Mouse (Mus musculus) limb, embryonic 10.5 days (tissue): ENCODE measurements around the gene Eng. TPM values are rescaled to one million over a fixed set of nuclear protein-coding genes. Genes with fewer than 3 reads are reported as not detected.
A peak's percentile ranks its signal among the peaks of the same experiment; 100 is the strongest.

ENCODE experiments used
- DNase-seq: peaks from one replicate; pipeline ENCODE4 v3.0.0-alpha.2; 2017; ENCODE audit warnings: low spot score
- H3K27ac ChIP-seq: fragments of 300-500 bp; sonication (generic); 2 replicates; pipeline ENCODE4 v1.5.1; 2016; ENCODE audit warnings: mild to moderate bottlenecking
- H3K27me3 ChIP-seq: fragments of 300-500 bp; sonication (generic); 2 replicates; pipeline ENCODE4 v1.6.1; 2016; ENCODE audit warnings: low read depth, mild to moderate bottlenecking; ENCODE audit not compliant: poor library complexity, severe bottlenecking
- H3K36me3 ChIP-seq: fragments of 300-500 bp; sonication (generic); 2 replicates; pipeline ENCODE4 v1.6.1; 2016; ENCODE audit warnings: mild to moderate bottlenecking, moderate library complexity
- H3K4me1 ChIP-seq: fragments of 300-500 bp; sonication (generic); 2 replicates; pipeline ENCODE4 v1.6.1; 2016
- H3K4me3 ChIP-seq: fragments of 300-500 bp; sonication (generic); 2 replicates; pipeline ENCODE4 v1.5.1; 2016; ENCODE audit warnings: mild to moderate bottlenecking, moderate library complexity
- H3K9me3 ChIP-seq: fragments of 300-500 bp; sonication (generic); replicated peaks from 2 replicates; pipeline ENCODE4 v1.6.1; 2016; ENCODE audit warnings: mild to moderate bottlenecking
- WGBS: fragments of 180-500 bp; shearing (Covaris S2); methylation state at CpG from one replicate; pipeline ENCODE4 v1.1.7; 2016; 5-methylcytosine and 5-hydroxymethylcytosine counted together
- polyA plus RNA-seq: library from polyadenylated mRNA; unstranded; fragments of >200 nt; fragmentation: Nextera tagmentation; extraction: Ambion mirVana; gene quantifications from 2 replicates; pipeline ENCODE4 v1.2.1, GENCODE M21; 2016

The Eng gene
- polyA plus RNA-seq, 1 experiment from 2014 or later, result 27.9 TPM

GRCm38 (mm10) chr2:32680051-32680451, 33.7 kb downstream of the Eng start:
- no peaks in the 10 kb centered on the region for H3K9me3 ChIP-seq
- H3K4me1 ChIP-seq, result peaks cover 25% of the 10 kb centered on the region
- H3K36me3 ChIP-seq, result peaks cover 51% of the 10 kb centered on the region
- H3K27me3 ChIP-seq, result no peaks in the 10 kb centered on the region
- no peak overlapping the region for H3K4me3 ChIP-seq
- H3K27ac ChIP-seq, result peak overlapping the region; percentile 71
- 50% methylated on average over 7 of the region's 7 CpGs for WGBS
- no peak for DNase-seq

DNA sequence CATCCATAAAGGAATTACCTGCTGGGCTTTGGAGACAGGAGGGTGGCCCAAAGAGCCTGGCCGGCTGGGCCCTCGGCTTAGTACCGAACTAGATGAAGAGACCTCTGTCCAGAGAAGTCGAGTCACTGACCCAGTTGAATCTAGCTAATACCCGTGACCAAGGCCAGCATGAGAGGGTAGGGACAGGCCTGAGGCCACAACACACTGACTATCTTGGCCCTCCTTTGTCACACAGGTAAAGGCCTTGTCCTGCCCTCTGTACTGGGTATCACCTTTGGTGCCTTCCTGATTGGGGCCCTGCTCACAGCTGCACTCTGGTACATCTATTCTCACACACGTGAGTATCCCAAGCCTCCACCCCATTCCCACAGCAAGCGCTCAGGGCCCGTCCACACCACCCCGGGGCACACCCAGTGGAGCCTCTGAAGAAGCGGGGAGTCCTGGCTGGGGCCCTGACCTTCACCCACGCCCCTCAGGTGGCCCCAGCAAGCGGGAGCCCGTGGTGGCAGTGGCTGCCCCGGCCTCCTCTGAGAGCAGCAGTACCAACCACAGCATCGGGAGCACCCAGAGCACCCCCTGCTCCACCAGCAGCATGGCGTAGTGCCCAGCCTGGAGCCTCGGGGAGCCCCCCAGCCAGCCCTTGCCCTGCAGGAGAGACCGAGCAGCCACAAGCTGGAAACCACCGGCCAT, 34.7 kb downstream of the Eng start:
- Histone ChIP-seq H3K27me3 (no peaks in the 10 kb centered on the region), H3K4me3 (no peak overlapping the region), H3K4me1 (peaks cover 25% of the 10 kb centered on the region), H3K9me3 (no peaks in the 10 kb centered on the region), H3K36me3 (peaks cover 59% of the 10 kb centered on the region), H3K27ac (peak overlapping the region; percentile 61)
- WGBS, result 93% methylated on average over 19 of the region's 19 CpGs
- DNase-seq, result no peak

DNA sequence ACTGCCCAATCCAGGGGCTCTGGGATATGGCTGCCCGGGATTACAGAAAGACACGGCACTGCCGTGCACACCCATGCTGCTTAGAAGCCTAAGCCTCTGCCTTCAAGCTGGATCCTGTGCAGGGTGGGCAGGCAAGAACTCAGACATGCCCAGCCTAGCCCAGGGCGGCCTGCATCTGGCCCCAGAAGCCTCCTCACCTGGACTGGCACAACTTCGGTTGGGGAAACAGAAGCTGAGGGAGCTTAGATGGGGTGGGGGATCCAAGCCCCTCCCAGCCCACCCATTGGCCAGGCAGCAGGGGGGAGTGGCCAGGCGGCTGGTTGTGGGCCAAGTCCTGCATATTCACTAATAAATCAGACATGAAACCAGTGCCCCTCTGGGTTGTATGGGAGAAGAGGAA, 35.4 kb downstream of the Eng start:
- Histone ChIP-seq H3K4me3 (no peak overlapping the region), H3K27ac (peak overlapping the region; percentile 61), H3K27me3 (no peaks in the 10 kb centered on the region), H3K36me3 (peaks cover 65% of the 10 kb centered on the region), H3K4me1 (peaks cover 25% of the 10 kb centered on the region), H3K9me3 (no peaks in the 10 kb centered on the region)
- 64% methylated on average over 6 of the region's 6 CpGs for WGBS
- no peak for DNase-seq

GRCm38 (mm10) chr2:32682721-32683417, 36.5 kb downstream of the Eng start:
- Histone ChIP-seq H3K4me1 (peaks cover 25% of the 10 kb centered on the region), H3K36me3 (peaks cover 68% of the 10 kb centered on the region), H3K4me3 (no peak overlapping the region), H3K9me3 (no peaks in the 10 kb centered on the region), H3K27me3 (no peaks in the 10 kb centered on the region), H3K27ac (no peak overlapping the region)
- no peak for DNase-seq
- 85% methylated on average over 14 of the region's 14 CpGs for WGBS

GRCm38 (mm10) chr2:32683701-32684100, 37.3 kb downstream of the Eng start:
- Histone ChIP-seq H3K27me3 (no peaks in the 10 kb centered on the region), H3K4me3 (no peak overlapping the region), H3K9me3 (no peaks in the 10 kb centered on the region), H3K4me1 (peaks cover 25% of the 10 kb centered on the region), H3K36me3 (peaks cover 71% of the 10 kb centered on the region), H3K27ac (no peak overlapping the region)
- 91% methylated on average over 10 of the region's 10 CpGs for WGBS
- DNase-seq, result no peak

DNA sequence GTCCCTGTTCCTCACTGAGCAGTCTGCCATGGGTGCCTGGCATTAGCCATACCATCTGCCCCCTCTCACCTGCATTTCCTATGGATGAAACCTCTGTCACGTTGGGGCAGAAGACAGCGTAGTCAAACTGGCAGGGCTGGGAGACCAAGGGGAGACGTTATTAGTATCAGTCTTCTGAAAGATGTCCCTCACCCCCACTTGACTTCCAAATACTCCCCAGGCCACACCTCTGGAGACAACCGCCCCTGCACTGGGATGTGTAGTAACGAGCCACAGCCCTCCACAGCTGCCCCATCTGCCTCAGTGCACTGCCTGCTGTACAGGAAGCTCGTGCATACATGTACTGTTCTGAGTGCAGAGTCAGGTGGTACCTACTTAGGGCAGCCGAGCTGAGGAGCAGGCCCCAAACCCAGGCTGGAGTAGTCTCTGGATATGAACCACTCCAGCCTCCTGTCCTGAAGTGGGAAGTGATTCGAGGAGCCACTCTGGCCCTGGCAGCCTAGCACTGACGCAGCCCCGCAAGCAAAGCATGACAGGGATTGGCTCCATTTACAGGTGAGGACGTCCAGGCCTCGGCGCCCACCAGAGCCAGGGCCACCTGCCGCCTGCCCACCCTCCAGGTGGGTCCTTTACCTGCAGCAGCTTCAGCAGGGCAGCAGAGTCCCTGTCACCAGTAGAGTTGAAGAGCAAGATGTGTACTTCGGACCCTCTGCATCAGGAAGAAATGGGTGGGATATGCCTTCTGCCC, 38.5 kb downstream of the Eng start:
- Histone ChIP-seq H3K4me3 (no peak overlapping the region), H3K4me1 (peaks cover 26% of the 10 kb centered on the region), H3K36me3 (peaks cover 71% of the 10 kb centered on the region), H3K27ac (no peak overlapping the region), H3K27me3 (no peaks in the 10 kb centered on the region), H3K9me3 (no peaks in the 10 kb centered on the region)
- no peak for DNase-seq
- WGBS, result 90% methylated on average over 15 of the region's 15 CpGs

GRCm38 (mm10) chr2:32685807-32686206, 39.4 kb downstream of the Eng start:
- H3K36me3 ChIP-seq, result peaks cover 74% of the 10 kb centered on the region
- WGBS, result 99% methylated on average over 3 of the region's 3 CpGs

GRCm38 (mm10) chr2:32686640-32687039, 40.2 kb downstream of the Eng start:
- Histone ChIP-seq H3K36me3 (peaks cover 76% of the 10 kb centered on the region), H3K27me3 (no peaks in the 10 kb centered on the region), H3K27ac (no peak overlapping the region), H3K9me3 (no peaks in the 10 kb centered on the region), H3K4me1 (peaks cover 21% of the 10 kb centered on the region), H3K4me3 (no peak overlapping the region)
- DNase-seq, result no peak
- WGBS, result 92% methylated on average over 6 of the region's 6 CpGs

More at GRCm38 (mm10) chr2:32685807-32686206, 39.4 kb downstream of the Eng start:
- no peaks in the 10 kb centered on the region for H3K27me3 ChIP-seq
- no peak for DNase-seq
- no peaks in the 10 kb centered on the region for H3K9me3 ChIP-seq
- H3K27ac ChIP-seq, result no peak overlapping the region
- H3K4me1 ChIP-seq, result peaks cover 23% of the 10 kb centered on the region
- no peak overlapping the region for H3K4me3 ChIP-seq

GRCm38 (mm10) chr2:32687562-32687961, 41.2 kb downstream of the Eng start:
- no peaks in the 10 kb centered on the region for H3K9me3 ChIP-seq
- no peak for DNase-seq
- peaks cover 18% of the 10 kb centered on the region for H3K4me1 ChIP-seq
- H3K36me3 ChIP-seq, result peaks cover 76% of the 10 kb centered on the region
- H3K27me3 ChIP-seq, result no peaks in the 10 kb centered on the region
- 94% methylated on average over 8 of the region's 8 CpGs for WGBS
- no peak overlapping the region for H3K4me3 ChIP-seq
- H3K27ac ChIP-seq, result no peak overlapping the region

GRCm38 (mm10) chr2:32689420-32689819, 43.0 kb downstream of the Eng start:
- H3K4me1 ChIP-seq, result peaks cover 31% of the 10 kb centered on the region
- peaks cover 59% of the 10 kb centered on the region for H3K36me3 ChIP-seq
- H3K27me3 ChIP-seq, result no peaks in the 10 kb centered on the region
- no peaks in the 10 kb centered on the region for H3K9me3 ChIP-seq
- WGBS, result 20% methylated on average over 5 of the region's 5 CpGs
- 0 out of 2 replicates have a peak overlapping the region, but pooled peaks have one; percentile 0 for H3K27ac ChIP-seq
- DNase-seq, result peak; percentile 96
- H3K4me3 ChIP-seq, result no peak overlapping the region

GRCm38 (mm10) chr2:32691041-32691440, 44.6 kb downstream of the Eng start:
- Histone ChIP-seq H3K9me3 (no peaks in the 10 kb centered on the region), H3K27ac (no peak overlapping the region), H3K36me3 (peaks cover 43% of the 10 kb centered on the region), H3K4me3 (no peak overlapping the region), H3K4me1 (peaks cover 31% of the 10 kb centered on the region), H3K27me3 (no peaks in the 10 kb centered on the region)
- 88% methylated on average over 11 of the region's 11 CpGs for WGBS
- no peak for DNase-seq

GRCm38 (mm10) chr2:32692496-32692895, 46.1 kb downstream of the Eng start:
- Histone ChIP-seq H3K4me3 (0 out of 2 replicates have a peak overlapping the region, but pooled peaks have one; percentile 92), H3K27me3 (no peaks in the 10 kb centered on the region), H3K27ac (no peak overlapping the region), H3K4me1 (peaks cover 31% of the 10 kb centered on the region), H3K36me3 (peaks cover 28% of the 10 kb centered on the region), H3K9me3 (no peaks in the 10 kb centered on the region)
- WGBS, result 97% methylated on average over 14 of the region's 14 CpGs
- DNase-seq, result no peak

GRCm38 (mm10) chr2:32693282-32693681, 46.9 kb downstream of the Eng start:
- peak overlapping the region; percentile 92 for H3K4me3 ChIP-seq
- no peaks in the 10 kb centered on the region for H3K27me3 ChIP-seq
- WGBS, result 28% methylated on average over 7 of the region's 7 CpGs
- H3K27ac ChIP-seq, result peak overlapping the region; percentile 90
- H3K4me1 ChIP-seq, result peaks cover 31% of the 10 kb centered on the region
- no peaks in the 10 kb centered on the region for H3K9me3 ChIP-seq
- DNase-seq, result no peak
- H3K36me3 ChIP-seq, result peaks cover 20% of the 10 kb centered on the region
